Mouse (Mus musculus) heart, postnatal 0 days (tissue): Measurements from ENCODE around the gene Galns. TPM values are rescaled to one million over a fixed set of nuclear protein-coding genes. Genes with fewer than 3 reads are reported as not detected.

Experiments
- ATAC-seq: fragments of 200-750 bp; cut with Nextera tagmentation; 2 replicates; pipeline ENCODE4 v1.8.0; 2017; ENCODE audit warnings: low read depth, moderate number of reproducible peaks, moderate library complexity; ENCODE audit not compliant: insufficient read depth
- DNase-seq: peaks from one replicate; pipeline ENCODE4 v3.0.0-alpha.2; 2016; ENCODE audit warnings: low spot score
- H3K27ac ChIP-seq: fragments of 300-500 bp; sonication (generic); 2 replicates; pipeline ENCODE4 v1.5.1; 2014; ENCODE audit warnings: low read depth, mild to moderate bottlenecking
- H3K27me3 ChIP-seq: fragments of 300-500 bp; sonication (generic); 2 replicates; pipeline ENCODE4 v1.6.1; 2014; ENCODE audit warnings: low read length, mixed read lengths; ENCODE audit not compliant: control insufficient read depth, insufficient read depth
- H3K36me3 ChIP-seq: fragments of 300-500 bp; sonication (generic); replicated peaks from 2 replicates; pipeline ENCODE4 v1.6.1; 2014; ENCODE audit warnings: low read length, mixed read lengths; ENCODE audit not compliant: control insufficient read depth, insufficient read depth
- H3K4me1 ChIP-seq: fragments of 300-500 bp; sonication (generic); 2 replicates; pipeline ENCODE4 v1.6.1; 2014; ENCODE audit warnings: antibody characterized with exemption; ENCODE audit not compliant: control insufficient read depth, insufficient read depth
- H3K4me2 ChIP-seq: fragments of 300-500 bp; sonication (generic); 2 replicates; pipeline ENCODE4 v1.6.1; 2014; ENCODE audit warnings: low read depth, mild to moderate bottlenecking, low read length, moderate library complexity
- H3K4me3 ChIP-seq: fragments of 300-500 bp; sonication (generic); 2 replicates; pipeline ENCODE4 v1.5.1; 2014; ENCODE audit warnings: low read depth, low read length
- H3K9ac ChIP-seq: fragments of 300-500 bp; sonication (generic); replicated peaks from 2 replicates; pipeline ENCODE4 v1.6.1; 2014; ENCODE audit warnings: low read depth, low read length, mixed read lengths
- H3K9me3 ChIP-seq: fragments of 300-500 bp; sonication (generic); replicated peaks from 2 replicates; pipeline ENCODE4 v1.6.1; 2016; ENCODE audit warnings: low read length; ENCODE audit not compliant: control insufficient read depth
- CTCF ChIP-seq: IDR thresholded peaks from 2 replicates; pipeline ENCODE4 v1.5.1; 2016; ENCODE audit warnings: antibody characterized with exemption, control low read depth, low read depth
- EP300 ChIP-seq: IDR thresholded peaks from 2 replicates; pipeline ENCODE4 v1.6.1; 2016; ENCODE audit warnings: antibody characterized with exemption, low read depth
- WGBS: fragments of 180-500 bp; shearing (Covaris S2); extraction: QIAGEN DNeasy Blood & Tissue Kit; methylation state at CpG from one replicate; pipeline ENCODE4 v1.1.7; 2014; 5-methylcytosine and 5-hydroxymethylcytosine counted together
- polyA plus RNA-seq: library from polyadenylated mRNA; unstranded; fragments of >200 nt; fragmentation: Nextera tagmentation; extraction: Ambion mirVana; gene quantifications from 2 replicates; pipeline ENCODE4 v1.2.1, GENCODE M21; 2015
- total RNA-seq: library from RNA; depleted of rRNA; stranded (reverse); fragments of >200 nt; gene quantifications from 2 replicates; pipeline ENCODE4 v1.2.3, GENCODE M21; 2014; ENCODE audit warnings: low replicate concordance

Gene Galns
- total and polyA plus RNA-seq, 2 experiments from 2014 or later = 7.2 to 11.6 TPM

- Histone ChIP-seq H3K27me3 (no peaks in the 10 kb centered on the region), H3K9me3 (no peaks in the 10 kb centered on the region), H3K9ac (no peak overlapping the region), H3K4me2 (no peak overlapping the region), H3K27ac (no peak overlapping the region), H3K36me3 (peaks cover 28% of the 10 kb centered on the region), H3K4me3 (no peak overlapping the region), H3K4me1 (peaks cover 31% of the 10 kb centered on the region)
- TF ChIP-seq CTCF (no peak), EP300 (no peak)
- ATAC-seq = no peak
- DNase-seq = no peak
- 94% methylated on average over 3 of the region's 3 CpGs for WGBS
These were observed 38.5 kb downstream of the Galns start for GRCm38 (mm10) chr8:122572751-122573150.

GRCm38 (mm10) chr8:122571750-122572267, 39.5 kb downstream of the Galns start:
- Histone ChIP-seq H3K4me3 (no peak overlapping the region), H3K27ac (no peak overlapping the region), H3K4me2 (no peak overlapping the region), H3K27me3 (no peaks in the 10 kb centered on the region), H3K9ac (no peak overlapping the region), H3K36me3 (peaks cover 28% of the 10 kb centered on the region), H3K4me1 (peaks cover 35% of the 10 kb centered on the region), H3K9me3 (no peaks in the 10 kb centered on the region)
- WGBS = 90% methylated on average over 17 of the region's 17 CpGs
- TF ChIP-seq EP300 = no peak
- DNase-seq (no peak), ATAC-seq (no peak)

- ATAC-seq (no peak), DNase-seq (no peak)
- H3K4me3 ChIP-seq = no peak overlapping the region
- H3K9ac ChIP-seq = no peak overlapping the region
- TF ChIP-seq EP300 (no peak), CTCF (no peak)
- peaks cover 28% of the 10 kb centered on the region for H3K36me3 ChIP-seq
- H3K27ac ChIP-seq = no peak overlapping the region
- H3K4me1 ChIP-seq = peaks cover 39% of the 10 kb centered on the region
- 89% methylated on average over 11 of the region's 11 CpGs for WGBS
- no peak overlapping the region for H3K4me2 ChIP-seq
- no peaks in the 10 kb centered on the region for H3K9me3 ChIP-seq
- H3K27me3 ChIP-seq = no peaks in the 10 kb centered on the region
These were observed 40.1 kb downstream of the Galns start for GRCm38 (mm10) chr8:122571153-122571552.

- Histone ChIP-seq H3K36me3 (peaks cover 28% of the 10 kb centered on the region), H3K4me1 (peaks cover 28% of the 10 kb centered on the region), H3K9ac (no peak overlapping the region), H3K27ac (no peak overlapping the region), H3K9me3 (no peaks in the 10 kb centered on the region), H3K27me3 (no peaks in the 10 kb centered on the region), H3K4me3 (no peak overlapping the region), H3K4me2 (no peak overlapping the region)
- TF ChIP-seq CTCF (no peak), EP300 (no peak)
- WGBS = 94% methylated on average over 16 of the region's 16 CpGs
- DNase-seq = no peak
- no peak for ATAC-seq
These were observed 41.3 kb downstream of the Galns start for GRCm38 (mm10) chr8:122569996-122570395.

DNA sequence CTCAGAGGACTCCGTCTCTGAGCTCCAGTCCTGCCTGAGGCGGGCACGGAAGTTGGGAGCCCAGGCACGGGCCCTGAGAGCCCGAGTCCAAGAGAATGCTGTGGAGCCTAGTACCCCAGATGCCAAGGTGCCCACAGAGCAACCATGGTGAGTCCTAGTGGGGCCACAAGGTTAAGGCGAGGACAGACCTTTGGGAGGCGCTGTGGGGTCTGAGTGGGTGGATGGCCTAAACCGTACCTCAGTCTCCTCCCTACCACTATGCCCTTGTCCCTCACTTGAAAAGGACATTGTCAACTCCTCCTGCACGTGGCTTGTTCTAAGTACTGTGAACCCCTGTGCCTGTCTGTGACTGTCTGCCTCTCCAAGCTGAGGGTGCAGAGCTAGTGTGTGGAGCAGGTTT, 41.9 kb downstream of the Galns start:
- no peak for DNase-seq
- no peaks in the 10 kb centered on the region for H3K27me3 ChIP-seq
- peaks cover 21% of the 10 kb centered on the region for H3K4me1 ChIP-seq
- peak overlapping the region; percentile 57; the same call in 1 of the 2 replicates for H3K4me3 ChIP-seq
- H3K9ac ChIP-seq = no peak overlapping the region; the same call in 1 of the 2 replicates
- WGBS = 61% methylated on average over 9 of the region's 9 CpGs
- no peak for ATAC-seq
- no peak for TF ChIP-seq EP300
- TF ChIP-seq CTCF = no peak
- no peaks in the 10 kb centered on the region for H3K9me3 ChIP-seq
- H3K36me3 ChIP-seq = peaks cover 28% of the 10 kb centered on the region
- H3K27ac ChIP-seq = no peak overlapping the region
- peak overlapping the region; percentile 70 for H3K4me2 ChIP-seq

DNA sequence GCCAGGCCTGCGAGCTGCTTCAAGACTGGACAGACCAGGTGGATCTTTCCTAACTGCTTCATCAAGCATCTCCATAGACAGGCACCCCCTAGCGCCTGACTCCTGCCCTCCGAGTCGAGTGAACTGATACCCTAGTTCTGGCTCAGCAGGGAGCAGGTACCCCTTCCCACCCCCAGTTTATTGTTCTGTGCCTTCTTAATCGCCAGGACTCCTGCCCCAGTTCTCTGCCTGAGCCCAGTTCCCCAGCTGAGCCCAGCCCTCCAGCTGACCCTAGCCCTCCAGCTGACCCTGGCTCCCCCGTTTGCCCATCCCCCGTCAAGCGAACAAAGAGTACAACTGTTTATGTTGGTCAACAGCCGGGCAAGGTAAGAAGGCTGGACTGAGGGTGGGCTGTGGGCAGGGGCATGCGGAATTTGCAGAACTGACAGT, 42.4 kb downstream of the Galns start:
- H3K9ac ChIP-seq = peak overlapping the region; percentile 67; the same call in 1 of the 2 replicates
- TF ChIP-seq CTCF (no peak), EP300 (no peak)
- peak overlapping the region; percentile 57 for H3K4me3 ChIP-seq
- ATAC-seq = no peak
- no peaks in the 10 kb centered on the region for H3K9me3 ChIP-seq
- 31% methylated on average over 10 of the region's 10 CpGs for WGBS
- H3K4me2 ChIP-seq = peak overlapping the region; percentile 70
- no peak for DNase-seq
- no peaks in the 10 kb centered on the region for H3K27me3 ChIP-seq
- peaks cover 28% of the 10 kb centered on the region for H3K36me3 ChIP-seq
- no peak overlapping the region for H3K27ac ChIP-seq
- H3K4me1 ChIP-seq = peaks cover 20% of the 10 kb centered on the region
